Mouse (Mus musculus): ENCODE results near the gene Sema5a.

DNA sequence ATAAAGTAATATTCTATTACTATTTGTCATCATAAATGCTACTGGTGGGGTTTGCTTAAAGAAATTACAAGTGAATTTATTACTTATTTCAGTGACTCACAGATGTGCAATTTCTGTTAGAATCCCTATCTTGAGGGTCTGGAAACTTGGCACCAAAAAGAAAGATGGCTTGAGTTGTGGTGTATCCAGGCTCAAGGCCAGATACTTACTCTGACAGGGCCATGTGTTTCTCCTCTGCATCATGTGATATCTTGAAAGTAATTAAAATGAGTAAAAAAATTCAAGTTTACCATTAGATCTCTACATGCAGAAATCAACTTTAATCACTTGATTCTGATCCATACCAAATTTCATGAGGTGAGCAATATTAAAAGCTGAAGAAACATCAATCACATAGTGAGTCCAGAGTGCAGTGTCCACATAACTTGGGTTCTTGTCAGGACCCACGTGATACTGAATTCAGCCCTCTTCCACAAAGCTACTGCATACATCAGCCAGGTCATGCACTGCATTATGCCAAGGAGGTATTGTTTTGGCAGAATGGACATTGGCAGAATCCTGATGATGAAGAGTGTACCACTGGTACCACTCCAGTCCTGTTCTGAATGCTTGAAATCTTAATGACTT, 402.6 kb downstream of the Sema5a start:
- no peak for TF ChIP-seq CTCF (IDR thresholded peaks at IDR 0.05; ENCODE audit: borderline replicate concordance, control insufficient read depth, extremely low read depth, insufficient read depth, low read length, poor library complexity)
- TF ChIP-seq POLR2A (IDR thresholded peaks at IDR 0.05; ENCODE audit: control insufficient read depth, extremely low read depth, insufficient read depth, low read length, poor library complexity), result no peak
